Mouse (Mus musculus) B cell, adult 2 months (primary cell): Measurements from ENCODE around the gene Wfdc16.
"Not testable (repeated sequence)": the region's sequence is repeated elsewhere in the genome, so short reads cannot be mapped to it uniquely, and the experiment has no call there.

Experiments used
- DNase-seq, 2 experiments: peaks; one replicate each; pipeline ENCODE4 v3.0.0; 2022

The Wfdc16 gene

DNA sequence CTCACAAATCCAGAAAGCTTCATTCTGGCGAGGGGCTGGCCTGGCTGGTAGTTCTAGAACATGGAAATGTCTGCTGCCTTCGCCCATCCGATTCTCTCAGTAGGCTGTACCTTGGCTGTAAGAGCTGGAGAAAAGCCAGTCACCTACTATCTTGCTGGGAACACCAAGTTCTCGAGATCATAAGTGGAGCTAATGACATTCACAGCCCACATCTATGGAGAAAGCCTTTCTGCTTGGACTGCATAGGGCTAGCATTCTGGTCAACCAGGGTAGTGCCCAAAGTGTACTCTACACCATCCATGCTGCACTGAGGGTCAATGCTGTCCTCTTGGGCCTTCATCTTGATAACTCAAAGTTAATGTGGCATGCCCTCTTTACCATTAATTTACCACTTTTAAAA is 45.1 kb downstream of the Wfdc16 start, which contains the start of gene Eppin:
Gene Eppin, minus strand, starts transcription at position 101 of the 400 bp plus-strand sequence.
- DNase-seq, result no peak

GRCm38 (mm10) chr2:164592014-164592413 is 46.6 kb downstream of the Wfdc16 start:
- no peak for DNase-seq

GRCm38 (mm10) chr2:164585025-164585725 is 53.4 kb downstream of the Wfdc16 start, which contains the start of gene Wfdc6a:
Gene Wfdc6a, minus strand, starts transcription at chr2:164585447.
- DNase-seq, result not testable (repeated sequence)
